ENCODE assay signal across 8 mouse cellular contexts in genomic region chr19:7611942-7612757, GRCm38 (mm10). TPM values are rescaled to one million over a fixed set of nuclear protein-coding genes. Genes with fewer than 3 reads are reported as not detected.
A peak's percentile ranks its signal among the peaks of the same experiment; 100 is the strongest.
DNase-seq lines count a peak whose midpoint lies in the region; ATAC-seq lines count a peak whose summit lies in the region.

Hrasls5 (plus strand) TSS chr19:7612541.

- H3K4me2 ChIP-seq in hindbrain, embryonic 11.5 days (replicated peaks; ENCODE audit: low read depth, low read length) = peak within 1 kb of the TSS; percentile 76
- peak within 1 kb of the TSS; percentile 91 for H3K4me2 ChIP-seq in limb, embryonic 12.5 days
- peak within 1 kb of the TSS; percentile 75 for H3K4me2 ChIP-seq in neural tube, embryonic 11.5 days (ENCODE audit: low read depth)

- no peaks in the 10 kb centered on the region for H3K4me1 ChIP-seq in hindbrain, embryonic 11.5 days (replicated peaks; ENCODE audit: control insufficient read depth, insufficient read depth, low read length)
- H3K4me1 ChIP-seq in limb, embryonic 12.5 days (replicated peaks) = peaks cover 20% of the 10 kb centered on the region
- H3K4me1 ChIP-seq in neural tube, embryonic 11.5 days (ENCODE audit: control insufficient read depth, insufficient read depth, low read length) = no peaks in the 10 kb centered on the region

- peak; percentile 4 for DNase-seq in CD4-positive, CD25-positive, alpha-beta regulatory T cell, adult 2 months (ENCODE audit: low read depth, low spot score)
- peak; percentile 41 for DNase-seq in thymus, postnatal 4 days
- no peak for DNase-seq in thymus, postnatal 10 days (ENCODE audit: low spot score in 2 of 2)
- DNase-seq in hindbrain, embryonic 11.5 days (ENCODE audit: low spot score) = peak; percentile 51
- DNase-seq in neural tube, embryonic 11.5 days (ENCODE audit: low spot score) = peak; percentile 46
- no peak for DNase-seq in c-Kit-positive CD71-positive TER-119-positive erythroid progenitor cells, embryonic 14.5 days (ENCODE audit: low spot score)

- no peak within 1 kb of the TSS for H3K27ac ChIP-seq in hindbrain, embryonic 11.5 days (ENCODE audit: low read depth, low read length)
- no peak within 1 kb of the TSS for H3K27ac ChIP-seq in limb, embryonic 12.5 days
- H3K27ac ChIP-seq in neural tube, embryonic 11.5 days (ENCODE audit: low read depth, low read length) = no peak within 1 kb of the TSS

- no peaks in the 10 kb centered on the region for H3K36me3 ChIP-seq in hindbrain, embryonic 11.5 days (ENCODE audit: control insufficient read depth, insufficient read depth, low read length)
- no peaks in the 10 kb centered on the region for H3K36me3 ChIP-seq in limb, embryonic 12.5 days
- no peaks in the 10 kb centered on the region for H3K36me3 ChIP-seq in neural tube, embryonic 11.5 days (ENCODE audit: control insufficient read depth, insufficient read depth, low read length)

- 3% methylated on average over 54 of the region's 54 CpGs for WGBS in hindbrain, embryonic 11.5 days
- WGBS in limb, embryonic 12.5 days = 3% methylated on average over 54 of the region's 54 CpGs
- 3% methylated on average over 54 of the region's 54 CpGs for WGBS in neural tube, embryonic 11.5 days

- peaks cover 9% of the 10 kb centered on the region for H3K27me3 ChIP-seq in hindbrain, embryonic 11.5 days (ENCODE audit: control insufficient read depth, insufficient read depth, low read length)
- H3K27me3 ChIP-seq in limb, embryonic 12.5 days = peaks cover 22% of the 10 kb centered on the region
- peaks cover 14% of the 10 kb centered on the region; the same call in 1 of the 2 replicates for H3K27me3 ChIP-seq in neural tube, embryonic 11.5 days (ENCODE audit: control insufficient read depth, insufficient read depth, low read length)

- H3K4me3 ChIP-seq in hindbrain, embryonic 11.5 days (ENCODE audit: low read depth, low read length) = peak within 1 kb of the TSS; percentile 34
- H3K4me3 ChIP-seq in limb, embryonic 12.5 days (replicated peaks) = peak within 1 kb of the TSS; percentile 49
- peak within 1 kb of the TSS; percentile 27 for H3K4me3 ChIP-seq in neural tube, embryonic 11.5 days (ENCODE audit: low read depth, low read length)

- H3K9ac ChIP-seq in hindbrain, embryonic 11.5 days (ENCODE audit: low read depth, low read length) = peak within 1 kb of the TSS; percentile 41; the same call in 1 of the 2 replicates
- peak within 1 kb of the TSS; percentile 61 for H3K9ac ChIP-seq in limb, embryonic 12.5 days (replicated peaks)
- no peak within 1 kb of the TSS for H3K9ac ChIP-seq in neural tube, embryonic 11.5 days (ENCODE audit: low read length)

- ATAC-seq in CD4-positive, CD25-positive, alpha-beta regulatory T cell, adult 4 months = no peak
- ATAC-seq in hindbrain, embryonic 11.5 days (ENCODE audit: low FRiP score) = peak; percentile 64
- ATAC-seq in limb, embryonic 12.5 days (ENCODE audit: insufficient number of reproducible peaks, insufficient read depth, low FRiP score, low TSS enrichment, low read depth) = peak; percentile 54; the same call in 1 of the 2 replicates
- ATAC-seq in neural tube, embryonic 11.5 days (ENCODE audit: insufficient read depth, low FRiP score, low TSS enrichment) = peak; percentile 23; the same call in 1 of the 2 replicates

- no peaks in the 10 kb centered on the region for H3K9me3 ChIP-seq in hindbrain, embryonic 11.5 days (ENCODE audit: control insufficient read depth, low read length)
- H3K9me3 ChIP-seq in limb, embryonic 12.5 days = no peaks in the 10 kb centered on the region
- no peaks in the 10 kb centered on the region for H3K9me3 ChIP-seq in neural tube, embryonic 11.5 days (ENCODE audit: control insufficient read depth, low read length)

RNA-seq across cellular contexts. Expression of gene Hrasls5, which starts in this region (rescaled TPM):
- polyA plus RNA-seq in CD4-positive, CD25-positive, alpha-beta regulatory T cell, adult 4 months (2017; shearing (Covaris generic)) = not detected
- polyA plus RNA-seq in hindbrain, embryonic 11.5 days (2014; fragmentation: Nextera tagmentation; extraction: Ambion mirVana) = not detected in 2 replicates
- not detected in 2 replicates for polyA plus RNA-seq in limb, embryonic 12.5 days (2016; fragmentation: Nextera tagmentation; extraction: Ambion mirVana)
- not detected in 2 replicates for polyA plus RNA-seq in neural tube, embryonic 11.5 days (2014; fragmentation: Nextera tagmentation; extraction: Ambion mirVana)

Comparison
In these comparisons a context has a peak if more than half of its experiments do, and no peak if none do; other contexts are left out.
1. DNase-seq: peak in CD4-positive, CD25-positive, alpha-beta regulatory T cell, adult 2 months (single experiment) and thymus, postnatal 4 days (single experiment); none in thymus, postnatal 10 days (0 of 2) and c-Kit-positive CD71-positive TER-119-positive erythroid progenitor cells, embryonic 14.5 days (single experiment).
2. Peak in DNase-seq, ATAC-seq, H3K4me3 ChIP-seq, H3K9ac ChIP-seq and H3K4me2 ChIP-seq in hindbrain, embryonic 11.5 days; RNA of the gene not detected or under 1 TPM.
3. Peak in ATAC-seq, H3K4me3 ChIP-seq, H3K9ac ChIP-seq and H3K4me2 ChIP-seq in limb, embryonic 12.5 days; RNA of the gene not detected or under 1 TPM.
4. Peak in DNase-seq, ATAC-seq, H3K4me3 ChIP-seq and H3K4me2 ChIP-seq in neural tube, embryonic 11.5 days; RNA of the gene not detected or under 1 TPM.
5. Peak in every context shown above with its lines, with median percentiles within 50 percentile points of each other: H3K4me2 ChIP-seq and H3K4me3 ChIP-seq.